In the genomic region with DNA sequence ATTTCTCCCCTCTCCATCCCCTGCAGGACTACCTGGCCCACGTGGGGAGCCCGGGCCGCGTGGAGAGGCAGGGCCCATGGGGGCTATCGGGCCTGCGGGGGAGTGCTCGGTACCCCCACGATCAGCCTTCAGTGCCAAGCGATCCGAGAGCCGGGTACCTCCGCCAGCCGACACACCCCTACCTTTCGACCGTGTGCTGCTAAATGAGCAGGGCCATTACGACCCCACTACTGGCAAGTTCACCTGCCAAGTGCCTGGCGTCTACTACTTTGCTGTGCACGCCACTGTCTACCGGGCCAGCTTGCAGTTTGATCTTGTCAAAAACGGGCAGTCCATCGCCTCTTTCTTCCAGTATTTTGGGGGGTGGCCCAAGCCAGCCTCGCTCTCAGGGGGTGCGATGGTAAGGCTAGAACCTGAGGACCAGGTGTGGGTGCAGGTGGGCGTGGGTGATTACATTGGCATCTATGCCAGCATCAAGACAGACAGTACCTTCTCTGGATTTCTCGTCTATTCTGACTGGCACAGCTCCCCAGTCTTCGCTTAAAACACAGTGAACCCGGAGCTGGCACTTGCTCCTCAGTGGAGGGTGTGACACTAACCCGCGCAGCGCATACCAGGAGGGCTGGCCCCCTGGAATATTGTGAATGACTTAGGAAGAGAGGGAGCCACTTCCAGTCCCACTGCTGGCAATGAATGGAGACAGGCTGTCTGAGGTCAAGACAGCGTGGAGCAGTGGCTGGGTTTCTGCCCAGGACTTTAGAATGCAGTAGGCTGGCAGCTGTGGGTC, we compare ENCODE assay signal across 8 mouse cellular contexts. TPM values are rescaled to one million over a fixed set of nuclear protein-coding genes. Genes with fewer than 3 reads are reported as not detected.
DNase-seq lines count a peak whose midpoint lies in the region; ATAC-seq lines count a peak whose summit lies in the region.

No protein-coding gene starts in this region.

- peak overlapping the region; percentile 41 for H3K9ac ChIP-seq in lung, embryonic 16.5 days (ENCODE audit: low read length)
- H3K9ac ChIP-seq in intestine, embryonic 14.5 days (ENCODE audit: low read length): no peak overlapping the region
- H3K9ac ChIP-seq in neural tube, embryonic 13.5 days: peak overlapping the region; percentile 60

- 78% methylated on average over 31 of the region's 31 CpGs for WGBS in lung, embryonic 16.5 days
- 77% methylated on average over 31 of the region's 31 CpGs for WGBS in intestine, embryonic 14.5 days
- WGBS in neural tube, embryonic 13.5 days: 80% methylated on average over 31 of the region's 31 CpGs

- peaks cover 38% of the 10 kb centered on the region for H3K4me1 ChIP-seq in lung, embryonic 16.5 days (replicated peaks; ENCODE audit: control insufficient read depth, insufficient read depth, low read length)
- peaks cover 45% of the 10 kb centered on the region for H3K4me1 ChIP-seq in intestine, embryonic 14.5 days (replicated peaks; ENCODE audit: control insufficient read depth, insufficient read depth, low read length)
- H3K4me1 ChIP-seq in neural tube, embryonic 13.5 days (replicated peaks): peaks cover 64% of the 10 kb centered on the region

- H3K27me3 ChIP-seq in lung, embryonic 16.5 days (ENCODE audit: control insufficient read depth, insufficient read depth, low read depth, low read length): no peaks in the 10 kb centered on the region
- H3K27me3 ChIP-seq in intestine, embryonic 14.5 days (replicated peaks; ENCODE audit: control insufficient read depth, insufficient read depth, low read length): no peaks in the 10 kb centered on the region
- no peaks in the 10 kb centered on the region for H3K27me3 ChIP-seq in neural tube, embryonic 13.5 days

- H3K9me3 ChIP-seq in lung, embryonic 16.5 days (ENCODE audit: control insufficient read depth, low read length): no peaks in the 10 kb centered on the region
- H3K9me3 ChIP-seq in intestine, embryonic 14.5 days (ENCODE audit: control insufficient read depth, low read length): no peaks in the 10 kb centered on the region
- no peaks in the 10 kb centered on the region for H3K9me3 ChIP-seq in neural tube, embryonic 13.5 days

- peaks cover 7% of the 10 kb centered on the region for H3K36me3 ChIP-seq in lung, embryonic 16.5 days (ENCODE audit: control insufficient read depth, insufficient read depth, low read length)
- H3K36me3 ChIP-seq in intestine, embryonic 14.5 days (ENCODE audit: control insufficient read depth, insufficient read depth, low read length): peaks cover 28% of the 10 kb centered on the region
- H3K36me3 ChIP-seq in neural tube, embryonic 13.5 days: peaks cover 8% of the 10 kb centered on the region; the same call in 1 of the 2 replicates

- DNase-seq in cerebellum, postnatal 14 days: peak; percentile 28 to 36
- no peak for DNase-seq in cerebellum, adult 11 months
- DNase-seq in lung, postnatal 36 days: no peak
- no peak for DNase-seq in intestine, embryonic 14.5 days (ENCODE audit: low spot score)
- DNase-seq in ovary, postnatal 14 days (ENCODE audit: low spot score): no peak
- no peak for DNase-seq in urinary bladder, postnatal 4 days (ENCODE audit: low spot score in 2 of 2)

- peak overlapping the region; percentile 47 for H3K4me2 ChIP-seq in lung, embryonic 16.5 days (ENCODE audit: low read depth, low read length)
- H3K4me2 ChIP-seq in intestine, embryonic 14.5 days (ENCODE audit: low read length): peak overlapping the region; percentile 46
- H3K4me2 ChIP-seq in neural tube, embryonic 13.5 days: peak overlapping the region; percentile 33

- peak overlapping the region; percentile 79 for H3K27ac ChIP-seq in lung, embryonic 16.5 days (ENCODE audit: low read length)
- H3K27ac ChIP-seq in intestine, embryonic 14.5 days (ENCODE audit: low read depth): no peak overlapping the region
- peak overlapping the region; percentile 72; the same call in 1 of the 2 replicates for H3K27ac ChIP-seq in neural tube, embryonic 13.5 days (replicated peaks)

- H3K4me3 ChIP-seq in lung, embryonic 16.5 days (ENCODE audit: low read length): peak overlapping the region; percentile 14; the same call in 1 of the 2 replicates
- H3K4me3 ChIP-seq in intestine, embryonic 14.5 days (ENCODE audit: low read depth, low read length): no peak overlapping the region
- H3K4me3 ChIP-seq in neural tube, embryonic 13.5 days: no peak overlapping the region

- ATAC-seq in lung, embryonic 16.5 days (ENCODE audit: low read depth): no peak
- no peak for ATAC-seq in intestine, embryonic 14.5 days (replicated peaks; ENCODE audit: low FRiP score, low TSS enrichment, low read depth)
- 0 out of 2 replicates have a peak, but pooled peaks have one; percentile 1 for ATAC-seq in neural tube, embryonic 13.5 days (ENCODE audit: low read depth)

RNA-seq across cellular contexts. Expression of gene C1qtnf5, which starts 1.4 kb away (rescaled TPM):
- 5.4 and 5.6 TPM in 2 replicates for polyA plus RNA-seq in lung, embryonic 16.5 days (2015; fragmentation: Nextera tagmentation; extraction: Ambion mirVana)
- 3.2 and 3.4 TPM in 2 replicates for polyA plus RNA-seq in intestine, embryonic 14.5 days (2014; fragmentation: Nextera tagmentation; extraction: Ambion mirVana)
- polyA plus RNA-seq in neural tube, embryonic 13.5 days (2015; fragmentation: Nextera tagmentation; extraction: Ambion mirVana): 3.1 and 3.6 TPM in 2 replicates

RNA-seq across cellular contexts. Expression of gene Gm49380, which starts 4.8 kb away (rescaled TPM):
- polyA plus RNA-seq in lung, embryonic 16.5 days (2015; fragmentation: Nextera tagmentation; extraction: Ambion mirVana): 0.13 and 0.14 TPM in 2 replicates
- polyA plus RNA-seq in intestine, embryonic 14.5 days (2014; fragmentation: Nextera tagmentation; extraction: Ambion mirVana): 0.14 and 0.36 TPM in 2 replicates
- 0.18 and 0.28 TPM in 2 replicates for polyA plus RNA-seq in neural tube, embryonic 13.5 days (2015; fragmentation: Nextera tagmentation; extraction: Ambion mirVana)

RNA-seq across cellular contexts. Expression of gene Rnf26, which starts 4.9 kb away (rescaled TPM):
- polyA plus RNA-seq in lung, embryonic 16.5 days (2015; fragmentation: Nextera tagmentation; extraction: Ambion mirVana): 60.1 and 63.8 TPM in 2 replicates
- polyA plus RNA-seq in intestine, embryonic 14.5 days (2014; fragmentation: Nextera tagmentation; extraction: Ambion mirVana): 70.2 and 75.7 TPM in 2 replicates
- 34.5 and 35.4 TPM in 2 replicates for polyA plus RNA-seq in neural tube, embryonic 13.5 days (2015; fragmentation: Nextera tagmentation; extraction: Ambion mirVana)

RNA-seq across cellular contexts. Expression of gene Mfrp, which starts 6.9 kb away (rescaled TPM):
- polyA plus RNA-seq in lung, embryonic 16.5 days (2015; fragmentation: Nextera tagmentation; extraction: Ambion mirVana): 0.20 and 0.21 TPM in 2 replicates
- 0.18 TPM in 1 of 2 replicates, not detected in the other for polyA plus RNA-seq in intestine, embryonic 14.5 days (2014; fragmentation: Nextera tagmentation; extraction: Ambion mirVana)
- polyA plus RNA-seq in neural tube, embryonic 13.5 days (2015; fragmentation: Nextera tagmentation; extraction: Ambion mirVana): not detected in 2 replicates

RNA-seq across cellular contexts. Expression of gene Mcam, which starts 25.8 kb away (rescaled TPM):
- 99.1 and 104 TPM in 2 replicates for polyA plus RNA-seq in lung, embryonic 16.5 days (2015; fragmentation: Nextera tagmentation; extraction: Ambion mirVana)
- 47.9 and 49.7 TPM in 2 replicates for polyA plus RNA-seq in intestine, embryonic 14.5 days (2014; fragmentation: Nextera tagmentation; extraction: Ambion mirVana)
- 21.0 and 23.6 TPM in 2 replicates for polyA plus RNA-seq in neural tube, embryonic 13.5 days (2015; fragmentation: Nextera tagmentation; extraction: Ambion mirVana)

Comparison
In these comparisons a context has a peak if more than half of its experiments do, and no peak if none do; other contexts are left out.
1. DNase-seq: peak in cerebellum, postnatal 14 days (2 of 2); none in cerebellum, adult 11 months (single experiment), lung, postnatal 36 days (single experiment), intestine, embryonic 14.5 days (single experiment), ovary, postnatal 14 days (single experiment) and urinary bladder, postnatal 4 days (0 of 2).
2. Peak in every context shown above with its lines, with median percentiles within 50 percentile points of each other: H3K4me2 ChIP-seq.